Mouse (Mus musculus): Measurements from ENCODE around the gene AC109138.7.

DNA sequence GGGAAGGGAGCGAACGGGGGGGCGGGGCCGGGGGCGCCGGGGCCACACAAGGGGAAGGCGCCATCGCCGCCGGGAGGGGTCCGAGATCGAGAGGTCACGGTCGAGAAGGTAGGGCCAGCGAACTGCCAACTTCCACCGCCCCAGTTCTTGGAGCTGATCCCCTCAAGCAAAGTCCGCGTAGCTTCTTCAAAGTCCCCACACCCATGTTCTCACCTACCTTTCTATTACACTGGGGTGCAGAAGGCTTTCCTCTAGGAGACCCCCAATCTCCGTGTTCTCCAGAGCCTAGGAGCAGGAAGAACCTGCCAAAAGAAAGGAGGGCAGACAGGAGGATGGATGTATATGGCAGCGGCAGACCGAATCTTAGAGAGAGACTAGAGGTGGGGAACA, 1.3 kb downstream of the AC109138.7 start:
- TF ChIP-seq CTCF (conservative IDR thresholded peaks at IDR 0.05; ENCODE audit: low read length) (no peak), POU5F1 (IDR thresholded peaks at IDR 0.05; ENCODE audit: borderline replicate concordance, low read length) (no peak)

Measured in E14TG2a.4 (cell line).